Mouse (Mus musculus) kidney, embryonic 16.5 days (tissue): Measurements from ENCODE around the gene Cyfip1. TPM values are rescaled to one million over a fixed set of nuclear protein-coding genes. Genes with fewer than 3 reads are reported as not detected.

Source experiments
- ATAC-seq: fragments of 200-750 bp; cut with Nextera tagmentation; 2 replicates; pipeline ENCODE4 v1.8.0; 2017; ENCODE audit warnings: moderate TSS enrichment; ENCODE audit not compliant: low FRiP score, low TSS enrichment
- H3K27ac ChIP-seq: fragments of 300-500 bp; sonication (generic); 2 replicates; pipeline ENCODE4 v1.5.1; 2014; ENCODE audit warnings: low read length
- H3K27me3 ChIP-seq: fragments of 300-500 bp; sonication (generic); 2 replicates; pipeline ENCODE4 v1.6.1; 2014; ENCODE audit warnings: low read length, control low read depth, mixed read lengths; ENCODE audit not compliant: insufficient read depth
- H3K36me3 ChIP-seq: fragments of 300-500 bp; sonication (generic); 2 replicates; pipeline ENCODE4 v1.6.1; 2014; ENCODE audit warnings: low read length, control low read depth, mixed read lengths; ENCODE audit not compliant: insufficient read depth
- H3K4me1 ChIP-seq: fragments of 300-500 bp; sonication (generic); 2 replicates; pipeline ENCODE4 v1.6.1; 2014; ENCODE audit warnings: low read length, control low read depth, mixed read lengths; ENCODE audit not compliant: insufficient read depth
- H3K4me2 ChIP-seq: fragments of 300-500 bp; sonication (generic); replicated peaks from 2 replicates; pipeline ENCODE4 v1.6.1; 2014; ENCODE audit warnings: low read depth, low read length
- H3K4me3 ChIP-seq: fragments of 300-500 bp; sonication (generic); 2 replicates; pipeline ENCODE4 v1.5.1; 2014; ENCODE audit warnings: mild to moderate bottlenecking, low read length
- H3K9ac ChIP-seq: fragments of 300-500 bp; sonication (generic); replicated peaks from 2 replicates; pipeline ENCODE4 v1.6.1; 2014; ENCODE audit warnings: low read length
- H3K9me3 ChIP-seq: fragments of 300-500 bp; sonication (generic); 2 replicates; pipeline ENCODE4 v1.6.1; 2016; ENCODE audit warnings: low read length, control low read depth
- WGBS: fragments of 180-500 bp; shearing (Covaris S2); extraction: QIAGEN DNeasy Blood & Tissue Kit; methylation state at CpG from one replicate; pipeline ENCODE4 v1.1.7; 2014; 5-methylcytosine and 5-hydroxymethylcytosine counted together
- polyA plus RNA-seq: library from polyadenylated mRNA; unstranded; fragments of >200 nt; fragmentation: Nextera tagmentation; extraction: Ambion mirVana; gene quantifications from 2 replicates; pipeline ENCODE4 v1.2.1, GENCODE M21; 2015

The Cyfip1 gene
- 113 and 114 TPM in 2 replicates for polyA plus RNA-seq

DNA sequence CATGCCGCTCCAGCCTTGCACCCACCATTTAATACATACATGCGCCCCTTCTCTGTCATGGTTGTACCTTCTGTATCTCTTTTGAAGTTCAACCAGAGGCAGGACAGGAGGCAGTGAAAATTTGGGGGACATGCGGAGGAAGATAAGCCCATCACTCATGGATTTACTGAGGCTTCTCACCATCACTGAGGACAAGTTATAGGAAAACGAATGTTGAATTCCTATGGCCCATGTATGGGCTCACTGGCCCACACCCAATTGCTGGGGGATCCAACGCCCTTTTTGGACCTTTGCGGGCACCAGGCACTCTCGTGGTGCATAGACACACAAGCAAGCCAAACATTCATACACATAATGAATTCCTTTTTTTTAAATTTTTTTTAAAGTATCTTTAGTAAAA is at the start of gene Cyfip1:
Cyfip1 (plus strand) TSS at position 301 of the 400 bp plus-strand sequence.
- peak; percentile 24 for ATAC-seq
- Histone ChIP-seq H3K9me3 (no peaks in the 10 kb centered on the region; the same call in 1 of the 2 replicates), H3K27ac (peak within 1 kb of the TSS; percentile 98), H3K4me1 (peaks cover 17% of the 10 kb centered on the region), H3K27me3 (no peaks in the 10 kb centered on the region), H3K4me3 (peak within 1 kb of the TSS; percentile 91), H3K9ac (peak within 1 kb of the TSS; percentile 96), H3K36me3 (0 out of 2 replicates have a peak, but pooled peaks cover 3% of the 10 kb centered on the region), H3K4me2 (peak within 1 kb of the TSS; percentile 84)
- WGBS, result 51% methylated on average over 7 of the region's 7 CpGs

DNA sequence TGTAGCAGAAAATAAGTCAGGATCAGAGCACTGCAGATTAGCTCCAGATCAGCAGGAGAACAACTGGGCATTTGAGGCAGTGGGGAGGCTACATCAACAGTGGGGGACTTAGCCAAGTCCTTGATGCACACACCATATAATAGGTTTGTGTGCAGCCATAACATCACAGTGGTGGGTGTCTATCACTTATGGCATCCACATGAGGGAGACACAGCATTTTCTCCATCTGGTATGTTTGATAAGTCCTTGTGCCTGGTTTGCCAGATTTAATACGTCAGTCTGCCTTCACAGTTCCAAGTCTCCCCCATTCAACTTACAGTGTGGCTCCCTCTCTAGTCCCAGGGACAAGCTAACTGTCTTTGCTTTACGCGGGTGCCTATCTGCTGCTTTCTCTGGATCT is 49.3 kb upstream of the Cyfip1 start:
- no peaks in the 10 kb centered on the region for H3K9me3 ChIP-seq
- H3K27me3 ChIP-seq, result no peaks in the 10 kb centered on the region
- no peak overlapping the region for H3K27ac ChIP-seq
- ATAC-seq, result no peak
- WGBS, result 81% methylated on average over 3 of the region's 3 CpGs
- H3K4me2 ChIP-seq, result no peak overlapping the region
- H3K4me3 ChIP-seq, result no peak overlapping the region
- H3K36me3 ChIP-seq, result peaks cover 14% of the 10 kb centered on the region
- H3K4me1 ChIP-seq, result peaks cover 7% of the 10 kb centered on the region
- no peak overlapping the region for H3K9ac ChIP-seq

DNA sequence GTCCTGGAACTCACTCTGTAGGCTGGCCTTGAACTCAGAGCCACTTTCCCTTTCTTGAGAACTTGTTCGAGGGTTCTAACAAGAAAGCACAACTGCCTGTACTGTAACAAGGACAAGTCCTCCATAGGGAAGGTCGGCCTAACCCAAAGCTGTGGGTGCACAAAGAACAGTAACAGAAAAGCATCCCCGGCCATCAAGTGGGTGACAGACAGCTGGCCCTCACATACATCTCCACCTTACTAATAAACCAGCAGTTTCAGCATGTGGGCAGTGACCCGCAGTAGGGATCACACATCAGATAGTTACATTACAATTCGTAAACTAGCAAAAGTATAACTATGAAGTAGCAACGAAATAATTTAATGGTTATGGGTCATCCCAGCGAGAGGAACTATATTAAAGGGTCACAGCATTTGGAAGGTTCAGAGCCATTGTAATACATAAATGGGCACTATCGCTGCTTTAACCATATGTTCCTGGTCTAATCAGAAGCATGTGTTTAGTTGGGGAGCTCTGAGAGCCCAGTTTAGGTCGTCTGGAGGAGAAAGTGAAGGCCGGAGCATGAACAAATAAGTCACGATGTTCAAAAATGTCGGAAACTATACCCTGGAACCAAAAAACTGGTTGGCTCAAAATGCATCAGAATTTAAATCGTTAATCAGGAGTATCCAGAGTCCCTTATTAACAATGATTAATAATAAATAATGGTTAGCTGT is 48.2 kb upstream of the Cyfip1 start:
- peaks cover 7% of the 10 kb centered on the region for H3K4me1 ChIP-seq
- no peaks in the 10 kb centered on the region for H3K27me3 ChIP-seq
- H3K4me3 ChIP-seq, result peak overlapping the region; percentile 91
- ATAC-seq, result peak; percentile 20
- 0 out of 2 replicates have a peak overlapping the region, but pooled peaks have one; percentile 43 for H3K27ac ChIP-seq
- no peaks in the 10 kb centered on the region for H3K9me3 ChIP-seq
- 35% methylated on average over 13 of the region's 13 CpGs for WGBS
- peaks cover 19% of the 10 kb centered on the region for H3K36me3 ChIP-seq
- H3K4me2 ChIP-seq, result peak overlapping the region; percentile 70
- peak overlapping the region; percentile 94 for H3K9ac ChIP-seq

DNA sequence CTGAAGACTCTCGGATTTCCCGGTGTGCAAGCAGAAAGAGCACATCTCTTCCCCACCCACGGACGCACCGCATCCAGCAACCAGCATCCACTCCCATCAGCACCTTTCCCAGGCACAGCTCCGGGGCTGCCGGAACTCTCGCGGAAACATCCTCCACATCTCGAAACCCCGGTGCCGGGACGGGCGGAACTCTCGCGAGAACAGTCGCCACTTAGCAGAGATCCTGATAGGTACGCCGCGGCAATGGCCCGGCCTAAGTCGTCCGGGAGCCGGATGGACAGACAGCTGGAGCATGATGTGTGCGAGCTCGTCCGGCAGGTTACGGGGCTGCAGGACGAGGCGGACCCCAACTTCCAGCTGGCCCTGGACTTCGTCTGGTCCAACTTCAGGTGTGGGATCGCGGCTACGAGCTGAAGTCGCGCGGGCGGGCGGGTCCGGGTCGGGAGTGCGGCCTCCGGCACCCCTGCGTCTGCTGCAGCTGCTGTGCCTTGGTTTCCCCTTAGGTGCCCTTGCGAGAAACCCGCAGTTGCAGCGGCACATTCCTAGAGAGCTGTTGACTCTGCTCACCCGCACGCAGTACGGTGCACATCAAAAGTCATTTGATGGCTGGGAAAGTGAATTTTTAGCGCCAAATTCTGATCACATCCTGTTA is 47.5 kb upstream of the Cyfip1 start, which contains the start of gene Tubgcp5:
Tubgcp5 (plus strand) TSS at position 203 of the 652 bp plus-strand sequence.
- peak within 1 kb of the TSS; percentile 70 for H3K4me2 ChIP-seq
- under 1% methylated on average over 51 of the region's 51 CpGs for WGBS
- H3K36me3 ChIP-seq, result peaks cover 20% of the 10 kb centered on the region
- no peaks in the 10 kb centered on the region for H3K27me3 ChIP-seq
- peak within 1 kb of the TSS; percentile 57; the same call in 1 of the 2 replicates for H3K27ac ChIP-seq
- no peaks in the 10 kb centered on the region for H3K9me3 ChIP-seq
- H3K9ac ChIP-seq, result peak within 1 kb of the TSS; percentile 94
- H3K4me1 ChIP-seq, result peaks cover 7% of the 10 kb centered on the region
- ATAC-seq, result peak; percentile 99
- peak within 1 kb of the TSS; percentile 91 for H3K4me3 ChIP-seq

DNA sequence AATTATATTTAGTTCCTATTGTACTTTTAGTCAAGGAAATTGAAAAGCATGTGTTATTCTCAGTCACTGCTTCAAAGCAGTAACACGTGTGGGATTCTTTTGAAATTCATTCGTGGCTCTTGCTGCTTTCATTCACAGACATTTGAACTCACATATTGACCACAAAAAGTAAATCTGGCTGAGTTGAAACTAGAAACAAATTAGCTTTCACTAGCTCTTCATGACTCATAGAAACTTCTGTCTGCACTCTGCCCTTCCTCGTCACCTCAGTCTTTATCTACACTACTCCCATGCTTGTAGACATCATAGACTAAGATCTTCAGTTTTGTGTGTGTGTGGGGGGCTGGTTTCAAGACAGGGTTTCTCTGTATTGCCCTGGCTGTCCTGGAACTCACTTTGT is 41.6 kb upstream of the Cyfip1 start:
- ATAC-seq, result no peak
- Histone ChIP-seq H3K4me1 (peaks cover 3% of the 10 kb centered on the region), H3K4me2 (no peak overlapping the region), H3K36me3 (peaks cover 59% of the 10 kb centered on the region), H3K27ac (no peak overlapping the region), H3K4me3 (no peak overlapping the region), H3K27me3 (no peaks in the 10 kb centered on the region), H3K9ac (no peak overlapping the region), H3K9me3 (no peaks in the 10 kb centered on the region)
- WGBS, result 88% methylated on average over 3 of the region's 3 CpGs

- no peak for ATAC-seq
- Histone ChIP-seq H3K9ac (no peak overlapping the region), H3K36me3 (peaks cover 56% of the 10 kb centered on the region), H3K27me3 (no peaks in the 10 kb centered on the region), H3K9me3 (no peaks in the 10 kb centered on the region), H3K4me3 (no peak overlapping the region), H3K4me2 (no peak overlapping the region), H3K27ac (no peak overlapping the region), H3K4me1 (no peaks in the 10 kb centered on the region)
- WGBS, result 84% methylated on average over 2 of the region's 2 CpGs
These were observed 31.6 kb upstream of the Cyfip1 start for GRCm38 (mm10) chr7:55809967-55810366.

DNA sequence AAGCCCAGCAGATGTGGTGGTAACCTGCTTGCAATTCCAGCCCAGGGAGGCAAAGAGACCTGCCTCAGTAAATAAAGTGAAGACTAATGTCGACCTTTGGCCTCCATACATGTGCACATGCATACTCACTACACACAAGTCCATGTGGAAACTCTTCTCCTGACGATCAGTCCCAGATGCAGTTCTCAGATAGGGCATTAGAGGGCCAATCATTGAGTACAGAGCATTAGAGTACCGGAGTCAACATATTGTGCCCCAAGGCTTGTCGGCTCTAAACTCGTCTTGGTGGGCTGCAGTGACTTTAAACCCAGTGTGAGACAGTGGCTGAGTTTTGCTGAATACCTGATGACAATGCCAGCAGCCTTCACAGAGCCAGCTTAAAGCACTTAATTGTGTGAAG is 17.1 kb upstream of the Cyfip1 start:
- H3K9ac ChIP-seq, result no peak overlapping the region
- 87% methylated on average over 5 of the region's 5 CpGs for WGBS
- no peak for ATAC-seq
- no peaks in the 10 kb centered on the region for H3K9me3 ChIP-seq
- H3K36me3 ChIP-seq, result peaks cover 70% of the 10 kb centered on the region
- H3K4me1 ChIP-seq, result no peaks in the 10 kb centered on the region
- H3K27me3 ChIP-seq, result no peaks in the 10 kb centered on the region
- H3K4me3 ChIP-seq, result no peak overlapping the region
- no peak overlapping the region for H3K27ac ChIP-seq
- H3K4me2 ChIP-seq, result no peak overlapping the region

GRCm38 (mm10) chr7:55827551-55827950 is 14.0 kb upstream of the Cyfip1 start:
- Histone ChIP-seq H3K9me3 (no peaks in the 10 kb centered on the region), H3K4me1 (no peaks in the 10 kb centered on the region), H3K36me3 (peaks cover 56% of the 10 kb centered on the region), H3K4me3 (no peak overlapping the region), H3K27me3 (no peaks in the 10 kb centered on the region), H3K27ac (no peak overlapping the region), H3K9ac (no peak overlapping the region), H3K4me2 (no peak overlapping the region)
- ATAC-seq, result no peak
- WGBS, result 87% methylated on average over 9 of the region's 9 CpGs

DNA sequence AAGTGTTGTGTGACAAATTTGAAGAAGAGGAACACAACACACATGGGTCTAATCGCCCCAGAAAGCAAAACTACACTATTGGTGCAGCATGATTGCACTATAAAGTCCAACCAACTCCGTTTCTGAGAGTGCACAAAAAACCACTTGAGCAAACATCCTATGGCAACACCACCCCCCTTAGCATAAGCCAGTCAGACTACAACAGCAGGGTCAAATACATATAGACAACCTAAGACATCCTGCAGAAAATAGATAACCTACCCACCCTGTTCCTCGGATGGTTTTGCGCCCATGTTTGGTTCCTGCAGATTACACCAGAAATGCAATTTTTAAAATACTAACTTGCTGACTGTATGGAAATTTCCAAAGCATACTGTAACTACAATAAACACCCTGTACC is 4.7 kb upstream of the Cyfip1 start:
- Histone ChIP-seq H3K27ac (no peak overlapping the region), H3K9ac (no peak overlapping the region), H3K27me3 (no peaks in the 10 kb centered on the region), H3K9me3 (no peaks in the 10 kb centered on the region), H3K36me3 (peaks cover 8% of the 10 kb centered on the region; the same call in 1 of the 2 replicates), H3K4me1 (peaks cover 5% of the 10 kb centered on the region), H3K4me2 (no peak overlapping the region), H3K4me3 (no peak overlapping the region)
- ATAC-seq, result no peak
- WGBS, result 85% methylated on average over 4 of the region's 4 CpGs
